In genomic region chr13:21323405-21323804, GRCm38 (mm10) we compare ENCODE assay signal across 11 mouse cellular contexts. TPM values are rescaled to one million over a fixed set of nuclear protein-coding genes. Genes with fewer than 3 reads are reported as not detected.
DNase-seq lines count a peak whose midpoint lies in the region; ATAC-seq and TF ChIP-seq lines count a peak whose summit lies in the region.
"Had no signal": no experiment of that assay in that cellular context is flagged by ENCODE, and none has a peak within 500 bp of the region (broad histone marks: within the 10 kb centered on the region; RNA-seq: fewer than 3 reads in every experiment).

No protein-coding gene starts in this region.

- peaks cover 13% of the 10 kb centered on the region for H3K4me1 ChIP-seq in forebrain, embryonic 15.5 days
- peaks cover 16% of the 10 kb centered on the region for H3K4me1 ChIP-seq in liver, embryonic 15.5 days (replicated peaks)

- H3K4me2 ChIP-seq in forebrain, embryonic 15.5 days (replicated peaks) = peak overlapping the region; percentile 41
- H3K4me2 ChIP-seq in liver, embryonic 15.5 days = peak overlapping the region; percentile 52; the same call in 1 of the 2 replicates

- ATAC-seq in common myeloid progenitor, adult 5-6 weeks (replicated peaks; ENCODE audit: low read depth, poor library complexity, severe bottlenecking) = 0 out of 2 replicates have a peak, but pooled peaks have one; percentile 37
- ATAC-seq in forebrain, embryonic 15.5 days (replicated peaks) = no peak
- ATAC-seq in liver, embryonic 15.5 days (ENCODE audit: insufficient read depth) = no peak

- no peak for DNase-seq in left cerebral cortex, adult 2 months (ENCODE audit: extremely low spot score in 1 of 2, low spot score in 2 of 2)
- no peak for DNase-seq in left cerebral cortex, postnatal 14 days (ENCODE audit: low spot score in 2 of 2)
- DNase-seq in B cell, adult 2 months = no peak
- DNase-seq in ovary, postnatal 14 days (ENCODE audit: low spot score) = no peak
- DNase-seq: gastrocnemius, adult 2 months; thymus, postnatal 36 days had no signal

- no peaks in the 10 kb centered on the region for H3K36me3 ChIP-seq in forebrain, embryonic 15.5 days
- no peaks in the 10 kb centered on the region for H3K36me3 ChIP-seq in liver, embryonic 15.5 days (replicated peaks)

- H3K4me3 ChIP-seq in left cerebral cortex, adult 2 months = peak overlapping the region; percentile 49
- no peak overlapping the region for H3K4me3 ChIP-seq in forebrain, embryonic 15.5 days
- H3K4me3 ChIP-seq in liver, embryonic 15.5 days (replicated peaks) = no peak overlapping the region
- H3K4me3 ChIP-seq: gastrocnemius, adult 2 months had no signal

- H3K9ac ChIP-seq in forebrain, embryonic 15.5 days (replicated peaks) = no peak overlapping the region
- no peak overlapping the region for H3K9ac ChIP-seq in liver, embryonic 15.5 days

- 61% methylated on average over 6 of the region's 6 CpGs for WGBS in forebrain, embryonic 15.5 days
- 44% methylated on average over 6 of the region's 6 CpGs for WGBS in liver, embryonic 15.5 days (ENCODE audit: insufficient replicate concordance)

- no peaks in the 10 kb centered on the region for H3K9me3 ChIP-seq in forebrain, embryonic 15.5 days
- H3K9me3 ChIP-seq in liver, embryonic 15.5 days (replicated peaks) = no peaks in the 10 kb centered on the region

- no peak for TF ChIP-seq CTCF in left cerebral cortex, adult 2 months (IDR thresholded peaks at IDR 0.05)

- H3K27ac ChIP-seq in left cerebral cortex, adult 2 months = no peak overlapping the region
- no peak overlapping the region for H3K27ac ChIP-seq in forebrain, embryonic 15.5 days (replicated peaks)
- H3K27ac ChIP-seq in liver, embryonic 15.5 days (replicated peaks) = no peak overlapping the region
- H3K27ac ChIP-seq: gastrocnemius, adult 2 months had no signal

- intact Hi-C loops in left cerebral cortex, adult 2 months (cut with DNase I) = no loop called here
- intact Hi-C loops in left cerebral cortex, postnatal 14 days (cut with DNase I) = loop anchor here (10.0 kb wide), 1 partner anchor 149 kb away; the partner anchor contains the start of gene Trim27

- no peaks in the 10 kb centered on the region; the same call in 1 of the 2 replicates for H3K27me3 ChIP-seq in forebrain, embryonic 15.5 days
- H3K27me3 ChIP-seq in liver, embryonic 15.5 days = peaks cover 43% of the 10 kb centered on the region

RNA-seq across cellular contexts. Expression of gene Gpx6, which starts 11.5 kb away (rescaled TPM):
- total RNA-seq in left cerebral cortex, adult 2 months (2021) = not detected
- total RNA-seq in left cerebral cortex, postnatal 14 days (2021) = under 1 TPM in 1 of 2 experiments, not detected in 1; 0.30 TPM
- not detected in 2 replicates for total RNA-seq in common myeloid progenitor, adult 5-6 weeks (2017)
- polyA plus RNA-seq in forebrain, embryonic 15.5 days (2015; fragmentation: Nextera tagmentation; extraction: Ambion mirVana) = not detected in 2 replicates
- polyA plus RNA-seq in liver, embryonic 15.5 days (2015; fragmentation: Nextera tagmentation; extraction: Ambion mirVana) = not detected in 2 replicates
- total RNA-seq: gastrocnemius, adult 2 months; megakaryocyte-erythroid progenitor cell, adult 5-6 weeks had no signal

RNA-seq across cellular contexts. Expression of gene Olfr1367, which starts 23.3 kb away (rescaled TPM):
- not detected for total RNA-seq in left cerebral cortex, adult 2 months (2021)
- total RNA-seq in left cerebral cortex, postnatal 14 days (2021) = not detected
- total RNA-seq in common myeloid progenitor, adult 5-6 weeks (2017) = not detected in 2 replicates
- polyA plus RNA-seq in forebrain, embryonic 15.5 days (2015; fragmentation: Nextera tagmentation; extraction: Ambion mirVana) = not detected in 2 replicates
- not detected in 2 replicates for polyA plus RNA-seq in liver, embryonic 15.5 days (2015; fragmentation: Nextera tagmentation; extraction: Ambion mirVana)
- total RNA-seq: gastrocnemius, adult 2 months; left cerebral cortex, adult 8-10 months; megakaryocyte-erythroid progenitor cell, adult 5-6 weeks had no signal

RNA-seq across cellular contexts. Expression of gene Gpx5, which starts 30.9 kb away (rescaled TPM):
- not detected for total RNA-seq in left cerebral cortex, adult 2 months (2021)
- total RNA-seq in left cerebral cortex, postnatal 14 days (2021) = not detected
- not detected in 2 replicates for total RNA-seq in common myeloid progenitor, adult 5-6 weeks (2017)
- polyA plus RNA-seq in forebrain, embryonic 15.5 days (2015; fragmentation: Nextera tagmentation; extraction: Ambion mirVana) = not detected in 2 replicates
- not detected in 2 replicates for polyA plus RNA-seq in liver, embryonic 15.5 days (2015; fragmentation: Nextera tagmentation; extraction: Ambion mirVana)
- total RNA-seq: gastrocnemius, adult 2 months; left cerebral cortex, adult 8-10 months; megakaryocyte-erythroid progenitor cell, adult 5-6 weeks had no signal

RNA-seq across cellular contexts. Expression of gene Zscan12, which starts 39.2 kb away (rescaled TPM):
- total RNA-seq in left cerebral cortex, adult 2 months (2021) = 1 to 10 TPM; 7.0 to 8.2 TPM
- total RNA-seq in left cerebral cortex, postnatal 14 days (2021) = 1 to 10 TPM; 6.9 to 7.7 TPM
- 9.0 and 12.3 TPM in 2 replicates for total RNA-seq in common myeloid progenitor, adult 5-6 weeks (2017)
- 16.4 and 16.7 TPM in 2 replicates for polyA plus RNA-seq in forebrain, embryonic 15.5 days (2015; fragmentation: Nextera tagmentation; extraction: Ambion mirVana)
- 3.0 and 3.1 TPM in 2 replicates for polyA plus RNA-seq in liver, embryonic 15.5 days (2015; fragmentation: Nextera tagmentation; extraction: Ambion mirVana)
